Mouse (Mus musculus): ENCODE measurements around the gene Tmem161b. TPM values are rescaled to one million over a fixed set of nuclear protein-coding genes. Genes with fewer than 3 reads are reported as not detected.

Gene Tmem161b
- polyA plus RNA-seq, 1 experiment from 2014 or later, result 13.6 TPM

Small RNAs within 50 kb of the gene (microRNA-seq; reads per million reads assigned to microRNA genes)
- not detected for gene Gm24331
